Mouse (Mus musculus) cerebellum, adult 11-12 months (tissue): ENCODE measurements around the gene Zbtb4.

Source experiments
- DNase-seq: peaks from one replicate; pipeline ENCODE4 v3.0.0; 2022

The Zbtb4 gene

DNA sequence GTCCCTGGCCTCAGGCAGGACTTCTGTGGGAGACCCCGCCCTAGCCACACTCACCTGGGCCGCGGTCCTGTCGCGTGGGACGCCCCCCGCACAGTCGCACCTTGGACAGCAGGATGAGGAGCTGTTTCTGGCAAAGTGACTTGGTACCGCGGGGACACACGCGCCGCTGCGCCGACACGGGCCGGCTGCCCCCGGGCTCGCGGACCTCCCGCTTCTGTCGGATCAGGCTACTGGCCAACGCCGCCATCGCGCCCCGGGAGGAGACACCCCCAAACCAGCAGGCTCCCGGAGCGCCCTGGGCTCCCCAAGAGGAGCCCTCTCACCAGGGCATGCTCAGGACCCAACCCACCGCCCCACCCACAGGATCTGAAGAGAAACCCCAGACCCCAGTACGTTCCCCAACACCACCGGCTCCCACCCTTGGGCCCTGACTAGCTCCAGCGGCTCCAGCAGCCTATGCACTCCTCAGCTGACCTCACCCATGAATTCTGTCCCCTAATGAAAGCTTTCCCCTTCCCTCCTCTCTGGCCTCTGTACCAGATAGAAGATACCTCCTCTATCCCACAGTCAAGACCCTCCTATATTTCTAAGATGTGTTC lies 35.8 kb downstream of the Zbtb4 start, which contains the start of gene Fgf11:
Fgf11 (minus strand) TSS at position 479 of the 599 bp plus-strand sequence.
- no peak for DNase-seq

- DNase-seq: peak; percentile 54
These were observed 37.0 kb downstream of the Zbtb4 start for GRCm38 (mm10) chr11:69802648-69803105.

DNA sequence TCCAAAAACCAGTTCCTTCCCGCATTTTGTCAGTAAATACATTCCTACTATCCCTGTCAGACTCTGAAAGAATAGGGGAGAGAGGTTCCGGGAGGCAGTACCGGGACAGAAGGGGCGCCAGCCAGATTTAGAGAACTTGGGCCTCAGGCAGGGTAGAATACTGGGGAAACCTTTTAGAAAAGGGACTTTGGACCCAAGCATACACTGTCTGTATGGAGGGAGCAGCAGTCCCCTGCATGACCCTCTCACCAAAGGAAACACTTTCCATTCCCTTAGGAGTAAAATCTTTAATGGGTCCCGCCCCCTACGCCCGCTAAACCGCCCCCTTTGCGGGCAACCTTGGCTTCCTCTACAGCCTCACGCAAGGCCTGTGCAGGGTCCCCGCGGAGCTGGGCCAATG lies 37.6 kb downstream of the Zbtb4 start:
- no peak for DNase-seq

- DNase-seq: no peak
These were observed 38.3 kb downstream of the Zbtb4 start for GRCm38 (mm10) chr11:69803786-69804651.

DNA sequence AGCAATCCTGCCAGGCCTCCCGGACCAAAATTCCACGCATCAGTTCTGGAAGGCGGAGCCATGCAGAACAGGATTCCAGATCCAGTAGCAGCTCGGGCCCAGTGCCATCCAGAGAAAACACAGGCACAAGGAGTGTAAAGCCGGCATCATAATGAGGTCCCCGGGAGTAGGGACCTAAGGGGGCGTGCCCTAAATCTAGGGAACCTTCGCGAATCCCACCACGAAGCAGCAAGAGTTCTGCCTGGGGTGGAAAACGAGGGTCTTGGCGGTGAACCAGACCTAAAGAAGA lies 38.9 kb downstream of the Zbtb4 start:
- no peak for DNase-seq

- DNase-seq: no peak
These were observed 39.5 kb downstream of the Zbtb4 start, which contains the start of gene Tmem102 for GRCm38 (mm10) chr11:69804972-69805909. Tmem102 (minus strand) TSS chr11:69805624.

DNA sequence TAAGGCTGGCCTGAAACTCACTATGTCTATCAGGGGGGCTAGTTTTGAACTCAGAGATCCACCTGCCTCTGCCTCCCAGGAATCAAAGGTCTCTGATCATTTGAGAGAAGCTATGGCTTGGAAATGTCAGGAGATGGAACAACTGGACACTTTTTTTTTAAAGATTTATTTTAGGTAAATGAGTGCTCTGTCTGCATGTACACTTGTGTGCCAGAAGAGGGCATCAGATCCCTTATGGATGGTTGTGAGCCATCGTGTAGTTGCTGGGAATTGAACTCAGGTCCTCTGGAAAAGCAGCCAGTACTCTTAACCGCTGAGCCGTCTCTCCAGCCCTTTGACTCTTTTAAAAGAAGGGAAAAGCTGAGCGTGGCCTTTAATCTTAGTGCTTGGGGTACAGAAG lies 40.7 kb downstream of the Zbtb4 start:
- DNase-seq: no peak

- no peak for DNase-seq
These were observed 41.9 kb downstream of the Zbtb4 start for GRCm38 (mm10) chr11:69807641-69808040.

DNA sequence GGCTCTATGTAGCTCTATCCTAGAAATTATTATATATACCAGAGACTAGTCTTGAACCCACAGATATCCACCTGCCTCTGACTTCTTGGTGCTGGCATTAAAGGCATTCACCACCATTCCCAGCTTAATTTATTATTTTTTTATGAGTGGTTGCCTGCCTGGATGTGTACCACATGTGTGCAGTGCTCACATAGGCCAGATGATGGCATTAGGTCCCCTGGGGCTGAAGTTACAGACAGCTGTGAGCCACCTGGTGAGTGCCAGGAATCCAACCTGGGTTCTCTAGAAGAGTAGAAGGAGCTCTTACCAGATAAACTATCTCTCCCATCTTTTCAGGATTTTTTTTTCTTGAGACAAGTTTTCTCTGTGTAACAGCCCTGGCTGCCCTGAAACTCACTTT lies 44.6 kb downstream of the Zbtb4 start:
- no peak for DNase-seq

DNA sequence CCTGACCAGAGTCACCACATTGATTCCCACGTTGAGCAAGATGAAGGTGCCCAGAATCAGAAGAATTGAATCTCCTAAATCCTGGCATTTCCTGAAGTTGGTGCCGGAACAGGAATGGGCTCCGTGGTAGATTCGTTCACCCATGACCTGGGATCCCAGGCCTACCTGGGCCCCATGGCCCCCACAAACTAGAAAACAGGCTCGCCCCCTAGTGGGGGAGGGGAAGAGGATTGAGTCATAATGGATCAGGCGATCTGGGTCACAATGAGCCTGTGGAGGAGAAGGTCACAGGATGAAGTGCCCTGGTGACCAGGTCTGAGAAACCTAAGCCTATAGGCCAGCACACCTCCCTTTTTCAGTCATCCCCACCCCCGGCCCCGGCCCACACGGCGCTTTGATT lies 49.4 kb downstream of the Zbtb4 start, which contains the start of gene Gm39566:
Gm39566 (minus strand) TSS at position 144 of the 400 bp plus-strand sequence.
- DNase-seq: no peak

GRCm38 (mm10) chr11:69816520-69816919 lies 50.8 kb downstream of the Zbtb4 start:
- no peak for DNase-seq

- no peak for DNase-seq
These were observed 52.7 kb downstream of the Zbtb4 start, which contains the start of gene Spem2 for GRCm38 (mm10) chr11:69818365-69818764. Spem2 (minus strand) TSS chr11:69818465.

GRCm38 (mm10) chr11:69818871-69819270 lies 53.2 kb downstream of the Zbtb4 start:
- no peak for DNase-seq

DNA sequence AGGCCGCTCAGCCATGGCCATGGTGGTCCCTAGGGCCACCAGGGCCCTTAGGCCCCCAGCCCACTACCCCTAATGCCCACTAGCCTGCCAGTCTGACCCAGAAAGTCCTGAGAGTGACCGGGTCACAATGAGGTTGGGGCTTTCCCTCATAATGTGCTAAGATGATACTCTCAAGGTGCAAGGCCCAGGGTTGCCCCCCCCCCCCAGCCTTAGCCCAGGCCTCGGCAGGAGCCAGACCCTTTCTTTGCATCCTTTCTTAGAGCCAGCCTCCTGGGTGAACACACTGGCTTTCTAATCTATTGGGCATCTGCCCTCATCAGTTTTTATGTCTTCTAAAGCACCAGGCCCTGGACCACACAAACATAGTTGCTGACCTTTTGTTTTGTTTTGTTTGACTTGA lies 56.4 kb downstream of the Zbtb4 start, which contains the start of gene Spem1:
Spem1 (minus strand) TSS at position 101 of the 400 bp plus-strand sequence.
- DNase-seq: no peak

- DNase-seq: no peak
These were observed 57.7 kb downstream of the Zbtb4 start for GRCm38 (mm10) chr11:69823456-69823855.

GRCm38 (mm10) chr11:69828832-69829231 lies 63.1 kb downstream of the Zbtb4 start:
- no peak for DNase-seq

DNA sequence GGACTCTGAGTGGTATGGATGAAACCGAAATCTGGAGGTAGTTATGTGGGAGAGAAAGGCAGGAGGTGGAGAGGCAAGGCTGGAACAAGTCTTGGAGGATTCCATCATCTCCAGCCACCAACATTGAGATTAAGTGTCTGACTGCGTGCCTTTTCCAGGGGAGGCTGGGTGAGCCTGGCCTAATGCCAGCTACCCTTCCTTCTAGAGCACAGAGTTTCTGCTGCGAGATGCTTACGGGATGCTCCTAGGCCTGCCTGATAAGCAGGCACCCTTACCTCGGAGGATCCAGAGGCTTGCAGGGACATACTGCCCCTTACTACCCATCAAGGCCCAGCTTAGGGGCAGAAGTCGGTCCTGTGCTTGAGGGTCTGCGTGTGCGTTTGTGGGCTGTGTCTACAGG lies 67.8 kb downstream of the Zbtb4 start:
- DNase-seq: no peak
